Mouse (Mus musculus): ENCODE results near the gene Inpp5a. TPM values are rescaled to one million over a fixed set of nuclear protein-coding genes. Genes with fewer than 3 reads are reported as not detected.

Gene Inpp5a
- polyA plus RNA-seq, 1 experiment from 2014 or later, result 23.0 TPM

GRCm38 (mm10) chr7:139447381-139447780, 58.5 kb downstream of the Inpp5a start:
- Histone ChIP-seq H3K4me3 (ENCODE audit: low read depth, low read length) (no peak overlapping the region), H3K27ac (replicated peaks; ENCODE audit: low read depth, low read length) (no peak overlapping the region), H3K9ac (ENCODE audit: low read length) (no peak overlapping the region), H3K36me3 (ENCODE audit: control insufficient read depth, insufficient read depth, low read length) (no peaks in the 10 kb centered on the region), H3K4me1 (ENCODE audit: control insufficient read depth, insufficient read depth, low read length) (0 out of 2 replicates have a peak, but pooled peaks cover 2% of the 10 kb centered on the region), H3K4me2 (ENCODE audit: low read depth, severe bottlenecking) (no peak overlapping the region), H3K27me3 (ENCODE audit: control insufficient read depth, insufficient read depth, low read length) (no peaks in the 10 kb centered on the region), H3K9me3 (ENCODE audit: control insufficient read depth, low read length) (no peaks in the 10 kb centered on the region)
- 84% methylated on average over 3 of the region's 3 CpGs for WGBS
- ATAC-seq (ENCODE audit: insufficient number of reproducible peaks, low FRiP score, low TSS enrichment, low read depth) (no peak), DNase-seq (ENCODE audit: low spot score) (no peak)

- Histone ChIP-seq H3K9ac (ENCODE audit: low read length) (no peak overlapping the region), H3K9me3 (ENCODE audit: control insufficient read depth, low read length) (no peaks in the 10 kb centered on the region), H3K27me3 (ENCODE audit: control insufficient read depth, insufficient read depth, low read length) (no peaks in the 10 kb centered on the region), H3K27ac (replicated peaks; ENCODE audit: low read depth, low read length) (no peak overlapping the region), H3K4me2 (ENCODE audit: low read depth, severe bottlenecking) (no peak overlapping the region), H3K36me3 (ENCODE audit: control insufficient read depth, insufficient read depth, low read length) (no peaks in the 10 kb centered on the region), H3K4me3 (ENCODE audit: low read depth, low read length) (no peak overlapping the region), H3K4me1 (ENCODE audit: control insufficient read depth, insufficient read depth, low read length) (0 out of 2 replicates have a peak, but pooled peaks cover 2% of the 10 kb centered on the region)
- DNase-seq (ENCODE audit: low spot score) (no peak), ATAC-seq (ENCODE audit: insufficient number of reproducible peaks, low FRiP score, low TSS enrichment, low read depth) (no peak)
- 89% methylated on average over 16 of the region's 16 CpGs for WGBS
Measured at GRCm38 (mm10) chr7:139450186-139450998, 61.5 kb downstream of the Inpp5a start.

DNA sequence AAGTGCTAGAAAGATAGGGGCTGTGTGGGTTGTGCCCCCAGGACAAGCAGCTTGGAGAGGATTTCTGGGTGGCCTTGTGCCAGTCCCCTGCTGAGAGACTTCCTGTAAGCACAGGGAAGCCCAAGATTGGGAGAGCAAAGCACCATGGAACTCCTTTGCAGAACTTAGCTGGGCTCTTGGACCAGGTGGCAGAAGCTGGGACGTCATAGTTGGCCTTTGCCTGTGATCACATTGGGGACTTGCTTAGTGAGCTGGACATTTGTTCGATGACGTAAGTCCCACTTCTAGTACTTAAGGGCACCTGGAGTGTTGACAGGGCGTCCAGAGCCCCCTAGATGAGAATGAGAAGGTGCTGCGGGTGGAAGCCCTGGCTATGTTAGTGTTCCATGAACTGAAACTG, 62.8 kb downstream of the Inpp5a start:
- Histone ChIP-seq H3K27ac (replicated peaks; ENCODE audit: low read depth, low read length) (no peak overlapping the region), H3K27me3 (ENCODE audit: control insufficient read depth, insufficient read depth, low read length) (no peaks in the 10 kb centered on the region), H3K4me1 (ENCODE audit: control insufficient read depth, insufficient read depth, low read length) (no peaks in the 10 kb centered on the region), H3K36me3 (ENCODE audit: control insufficient read depth, insufficient read depth, low read length) (no peaks in the 10 kb centered on the region), H3K9ac (ENCODE audit: low read length) (no peak overlapping the region), H3K4me2 (ENCODE audit: low read depth, severe bottlenecking) (no peak overlapping the region), H3K4me3 (ENCODE audit: low read depth, low read length) (no peak overlapping the region), H3K9me3 (ENCODE audit: control insufficient read depth, low read length) (no peaks in the 10 kb centered on the region)
- ATAC-seq (ENCODE audit: insufficient number of reproducible peaks, low FRiP score, low TSS enrichment, low read depth) (no peak), DNase-seq (ENCODE audit: low spot score) (no peak)
- WGBS, result 88% methylated on average over 5 of the region's 5 CpGs

DNA sequence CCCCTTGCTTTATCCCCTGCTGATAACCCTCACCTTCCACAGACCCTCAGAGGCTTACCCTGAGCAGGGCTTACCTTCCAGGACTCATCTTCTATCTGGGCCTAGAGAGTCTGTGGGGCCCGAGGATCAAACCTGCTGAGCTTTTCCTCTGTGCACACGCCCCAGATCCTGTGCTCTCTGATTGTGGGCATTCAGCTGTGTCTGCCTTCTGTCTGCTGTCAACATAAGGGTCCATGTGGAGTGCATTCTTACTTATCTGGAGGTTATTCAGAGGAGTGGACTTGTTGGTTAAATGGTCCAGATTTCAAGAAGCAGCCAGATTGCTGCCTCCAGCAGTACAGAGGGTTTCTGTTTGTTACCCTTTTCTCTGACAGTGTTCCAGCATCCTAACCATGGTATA, 63.3 kb downstream of the Inpp5a start:
- ATAC-seq (ENCODE audit: insufficient number of reproducible peaks, low FRiP score, low TSS enrichment, low read depth) (no peak), DNase-seq (ENCODE audit: low spot score) (no peak)
- Histone ChIP-seq H3K4me2 (ENCODE audit: low read depth, severe bottlenecking) (no peak overlapping the region), H3K27me3 (ENCODE audit: control insufficient read depth, insufficient read depth, low read length) (no peaks in the 10 kb centered on the region), H3K36me3 (ENCODE audit: control insufficient read depth, insufficient read depth, low read length) (no peaks in the 10 kb centered on the region), H3K4me3 (ENCODE audit: low read depth, low read length) (no peak overlapping the region), H3K9me3 (ENCODE audit: control insufficient read depth, low read length) (no peaks in the 10 kb centered on the region), H3K27ac (replicated peaks; ENCODE audit: low read depth, low read length) (no peak overlapping the region), H3K4me1 (ENCODE audit: control insufficient read depth, insufficient read depth, low read length) (no peaks in the 10 kb centered on the region), H3K9ac (ENCODE audit: low read length) (no peak overlapping the region)
- WGBS, result 76% methylated on average over 2 of the region's 2 CpGs

DNA sequence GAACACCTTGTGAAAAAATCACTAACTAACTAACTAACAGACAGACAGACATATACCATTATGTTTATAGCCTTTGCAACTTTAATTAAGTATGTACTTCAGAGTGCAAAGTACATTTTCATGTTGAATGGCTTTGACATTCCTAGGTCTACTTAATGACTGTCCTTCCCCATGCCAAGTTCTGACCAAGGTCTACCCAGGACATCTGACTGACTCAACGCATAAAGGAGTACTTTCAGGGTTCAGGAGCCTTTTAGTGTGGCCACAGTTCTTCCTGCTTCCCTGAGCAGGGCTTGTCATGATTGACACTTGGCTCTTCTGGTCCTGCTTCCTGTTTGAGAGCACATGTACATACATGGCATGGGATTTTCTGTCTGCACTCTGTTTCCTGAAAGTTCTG, 64.3 kb downstream of the Inpp5a start:
- Histone ChIP-seq H3K4me1 (ENCODE audit: control insufficient read depth, insufficient read depth, low read length) (no peaks in the 10 kb centered on the region), H3K36me3 (ENCODE audit: control insufficient read depth, insufficient read depth, low read length) (no peaks in the 10 kb centered on the region), H3K4me3 (ENCODE audit: low read depth, low read length) (no peak overlapping the region), H3K4me2 (ENCODE audit: low read depth, severe bottlenecking) (no peak overlapping the region), H3K9me3 (ENCODE audit: control insufficient read depth, low read length) (no peaks in the 10 kb centered on the region), H3K27ac (replicated peaks; ENCODE audit: low read depth, low read length) (no peak overlapping the region), H3K27me3 (ENCODE audit: control insufficient read depth, insufficient read depth, low read length) (no peaks in the 10 kb centered on the region), H3K9ac (ENCODE audit: low read length) (no peak overlapping the region)
- WGBS, result 89% methylated on average over 1 of the region's 1 CpGs
- no peak for ATAC-seq (ENCODE audit: insufficient number of reproducible peaks, low FRiP score, low TSS enrichment, low read depth)
- DNase-seq (ENCODE audit: low spot score), result no peak

DNA sequence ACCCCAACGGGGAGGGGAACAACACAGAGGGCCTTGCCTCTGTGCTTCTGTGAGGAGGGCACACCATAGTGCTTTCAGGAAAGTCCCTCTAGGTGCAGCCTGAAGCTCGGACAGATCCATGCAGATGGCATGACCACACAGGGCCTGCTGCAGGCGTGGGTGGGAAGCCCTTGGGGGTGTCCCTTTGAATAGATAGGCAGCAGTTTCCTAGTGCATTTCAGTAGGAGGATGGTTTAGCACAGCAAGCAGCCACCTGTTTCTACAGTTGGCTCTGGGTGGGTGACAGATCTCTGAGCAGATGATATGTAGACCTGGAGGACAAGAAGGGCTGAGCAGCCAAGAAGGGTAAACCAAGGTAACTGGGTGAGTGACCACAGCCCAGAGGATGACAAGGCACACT, 65.4 kb downstream of the Inpp5a start:
- Histone ChIP-seq H3K4me2 (ENCODE audit: low read depth, severe bottlenecking) (no peak overlapping the region), H3K9ac (ENCODE audit: low read length) (no peak overlapping the region), H3K27ac (replicated peaks; ENCODE audit: low read depth, low read length) (no peak overlapping the region), H3K9me3 (ENCODE audit: control insufficient read depth, low read length) (no peaks in the 10 kb centered on the region), H3K27me3 (ENCODE audit: control insufficient read depth, insufficient read depth, low read length) (no peaks in the 10 kb centered on the region), H3K36me3 (ENCODE audit: control insufficient read depth, insufficient read depth, low read length) (no peaks in the 10 kb centered on the region), H3K4me1 (ENCODE audit: control insufficient read depth, insufficient read depth, low read length) (no peaks in the 10 kb centered on the region), H3K4me3 (ENCODE audit: low read depth, low read length) (no peak overlapping the region)
- ATAC-seq (ENCODE audit: insufficient number of reproducible peaks, low FRiP score, low TSS enrichment, low read depth), result no peak
- no peak for DNase-seq (ENCODE audit: low spot score)
- 67% methylated on average over 3 of the region's 3 CpGs for WGBS

DNA sequence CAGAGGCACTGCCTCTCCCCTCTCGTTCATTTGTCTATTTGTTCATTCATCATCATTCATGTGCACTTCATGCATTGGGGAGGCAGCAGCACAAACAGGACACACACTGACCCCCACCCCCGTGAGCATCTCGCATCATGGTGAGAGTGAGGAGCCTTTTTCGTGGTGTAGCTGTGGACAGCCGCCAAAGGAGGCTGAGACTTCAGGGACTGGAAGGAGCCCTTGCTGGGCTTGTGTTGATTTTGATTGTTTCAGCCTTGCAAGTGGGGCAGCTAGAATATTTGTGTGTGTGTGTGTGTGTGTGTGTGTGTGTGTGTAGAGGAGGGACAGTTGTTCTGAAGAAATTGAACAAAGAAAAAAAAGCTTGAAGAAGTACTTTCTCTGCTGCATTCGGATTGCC, 67.8 kb downstream of the Inpp5a start:
- Histone ChIP-seq H3K9ac (ENCODE audit: low read length) (no peak overlapping the region), H3K27me3 (ENCODE audit: control insufficient read depth, insufficient read depth, low read length) (no peaks in the 10 kb centered on the region), H3K4me3 (ENCODE audit: low read depth, low read length) (no peak overlapping the region), H3K4me2 (ENCODE audit: low read depth, severe bottlenecking) (no peak overlapping the region), H3K27ac (replicated peaks; ENCODE audit: low read depth, low read length) (no peak overlapping the region), H3K36me3 (ENCODE audit: control insufficient read depth, insufficient read depth, low read length) (no peaks in the 10 kb centered on the region), H3K9me3 (ENCODE audit: control insufficient read depth, low read length) (no peaks in the 10 kb centered on the region), H3K4me1 (ENCODE audit: control insufficient read depth, insufficient read depth, low read length) (no peaks in the 10 kb centered on the region)
- 87% methylated on average over 6 of the region's 6 CpGs for WGBS
- DNase-seq (ENCODE audit: low spot score) (no peak), ATAC-seq (ENCODE audit: insufficient number of reproducible peaks, low FRiP score, low TSS enrichment, low read depth) (no peak)

GRCm38 (mm10) chr7:139461344-139461743, 72.4 kb downstream of the Inpp5a start:
- no peaks in the 10 kb centered on the region for H3K27me3 ChIP-seq (ENCODE audit: control insufficient read depth, insufficient read depth, low read length)
- WGBS, result 90% methylated on average over 12 of the region's 12 CpGs
- H3K9ac ChIP-seq (ENCODE audit: low read length), result no peak overlapping the region
- H3K4me3 ChIP-seq (ENCODE audit: low read depth, low read length), result no peak overlapping the region
- no peaks in the 10 kb centered on the region for H3K36me3 ChIP-seq (ENCODE audit: control insufficient read depth, insufficient read depth, low read length)
- no peak overlapping the region for H3K27ac ChIP-seq (replicated peaks; ENCODE audit: low read depth, low read length)
- H3K4me1 ChIP-seq (ENCODE audit: control insufficient read depth, insufficient read depth, low read length), result no peaks in the 10 kb centered on the region
- DNase-seq (ENCODE audit: low spot score) (no peak), ATAC-seq (ENCODE audit: insufficient number of reproducible peaks, low FRiP score, low TSS enrichment, low read depth) (no peak)
- H3K9me3 ChIP-seq (ENCODE audit: control insufficient read depth, low read length), result no peaks in the 10 kb centered on the region
- H3K4me2 ChIP-seq (ENCODE audit: low read depth, severe bottlenecking), result no peak overlapping the region

DNA sequence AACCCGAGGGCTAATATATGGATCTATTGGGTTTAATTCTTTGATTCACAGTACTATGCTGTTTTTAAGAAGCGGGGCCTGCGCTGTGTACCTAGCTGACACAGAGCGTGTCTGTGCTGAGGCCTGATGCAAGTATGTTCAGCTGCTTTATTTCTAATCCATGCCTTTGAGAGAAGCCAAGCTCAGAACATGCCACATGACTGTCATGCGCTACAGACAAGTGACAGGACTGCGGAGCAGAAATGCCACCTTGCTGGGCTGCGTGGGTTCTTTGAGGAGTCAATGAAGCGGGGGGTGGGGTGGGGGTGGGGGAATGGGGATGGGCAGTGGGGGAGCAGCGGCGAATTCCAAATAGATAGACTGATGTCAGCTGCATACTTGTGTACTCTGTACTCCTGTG, 73.2 kb downstream of the Inpp5a start:
- 89% methylated on average over 10 of the region's 10 CpGs for WGBS
- H3K9ac ChIP-seq (ENCODE audit: low read length), result no peak overlapping the region
- DNase-seq (ENCODE audit: low spot score), result no peak
- H3K4me1 ChIP-seq (ENCODE audit: control insufficient read depth, insufficient read depth, low read length), result no peaks in the 10 kb centered on the region
- no peaks in the 10 kb centered on the region for H3K36me3 ChIP-seq (ENCODE audit: control insufficient read depth, insufficient read depth, low read length)
- H3K4me3 ChIP-seq (ENCODE audit: low read depth, low read length), result no peak overlapping the region
- no peaks in the 10 kb centered on the region for H3K9me3 ChIP-seq (ENCODE audit: control insufficient read depth, low read length)
- H3K27me3 ChIP-seq (ENCODE audit: control insufficient read depth, insufficient read depth, low read length), result no peaks in the 10 kb centered on the region
- ATAC-seq (ENCODE audit: insufficient number of reproducible peaks, low FRiP score, low TSS enrichment, low read depth), result no peak
- H3K4me2 ChIP-seq (ENCODE audit: low read depth, severe bottlenecking), result no peak overlapping the region
- H3K27ac ChIP-seq (replicated peaks; ENCODE audit: low read depth, low read length), result no peak overlapping the region
